Mouse (Mus musculus) small intestine, adult 2 months (tissue): ENCODE measurements around the gene Ankib1. TPM values are rescaled to one million over a fixed set of nuclear protein-coding genes. Genes with fewer than 3 reads are reported as not detected.
A peak's percentile ranks its signal among the peaks of the same experiment; 100 is the strongest.
"Not testable (repeated sequence)": the region's sequence is repeated elsewhere in the genome, so short reads cannot be mapped to it uniquely, and the experiment has no call there.

Experiments
- H3K27ac ChIP-seq: fragments of 200-500 bp; 2 replicates; pipeline ENCODE4 v1.5.1; 2012; ENCODE audit warnings: low read depth, low read length, control low read depth, inconsistent platforms; ENCODE audit not compliant: insufficient read depth
- H3K27me3 ChIP-seq: fragments of 200-500 bp; 2 replicates; pipeline ENCODE4 v1.6.1; 2012; ENCODE audit warnings: mild to moderate bottlenecking, moderate library complexity, low read length, inconsistent platforms; ENCODE audit not compliant: control insufficient read depth, insufficient read depth
- H3K36me3 ChIP-seq: fragments of 200-500 bp; 2 replicates; pipeline ENCODE4 v1.6.1; 2012; ENCODE audit warnings: mild to moderate bottlenecking, low read length, control low read depth, inconsistent platforms; ENCODE audit not compliant: control insufficient read depth, insufficient read depth
- H3K4me1 ChIP-seq: fragments of 200-500 bp; 2 replicates; pipeline ENCODE4 v1.6.1; 2012; ENCODE audit warnings: low read length, inconsistent platforms, mixed read lengths; ENCODE audit not compliant: control insufficient read depth, insufficient read depth, insufficient read length
- H3K4me3 ChIP-seq: fragments of 200-500 bp; 2 replicates; pipeline ENCODE4 v1.5.1; 2012; ENCODE audit warnings: low read depth, mild to moderate bottlenecking, control low read depth, inconsistent platforms, low read length, moderate library complexity
- CTCF ChIP-seq: fragments of 200-500 bp; IDR thresholded peaks from 2 replicates; pipeline ENCODE4 v1.5.1; 2012; ENCODE audit warnings: low read depth, mild to moderate bottlenecking, control low read depth, inconsistent platforms, low read length, moderate library complexity, mixed read lengths; ENCODE audit not compliant: insufficient replicate concordance, insufficient read length; ENCODE audit errors: extremely low read depth
- POLR2A ChIP-seq: fragments of 200-500 bp; IDR thresholded peaks from 2 replicates; pipeline ENCODE4 v1.6.1; 2012; ENCODE audit warnings: low read depth, mild to moderate bottlenecking, control low read depth, inconsistent platforms, low read length, moderate library complexity
- WGBS: fragments of 180-500 bp; shearing (Covaris S2); methylation state at CpG from one replicate; pipeline ENCODE4 v1.1.7; 2018; 5-methylcytosine and 5-hydroxymethylcytosine counted together
- polyA plus RNA-seq: library from polyadenylated mRNA; depleted of rRNA; stranded (reverse); fragments of >200 nt; gene quantifications from 2 replicates; pipeline ENCODE4 v1.2.3, GENCODE M21; 2012

The Ankib1 gene
- polyA plus RNA-seq, 1 experiment: 6.3 TPM

DNA sequence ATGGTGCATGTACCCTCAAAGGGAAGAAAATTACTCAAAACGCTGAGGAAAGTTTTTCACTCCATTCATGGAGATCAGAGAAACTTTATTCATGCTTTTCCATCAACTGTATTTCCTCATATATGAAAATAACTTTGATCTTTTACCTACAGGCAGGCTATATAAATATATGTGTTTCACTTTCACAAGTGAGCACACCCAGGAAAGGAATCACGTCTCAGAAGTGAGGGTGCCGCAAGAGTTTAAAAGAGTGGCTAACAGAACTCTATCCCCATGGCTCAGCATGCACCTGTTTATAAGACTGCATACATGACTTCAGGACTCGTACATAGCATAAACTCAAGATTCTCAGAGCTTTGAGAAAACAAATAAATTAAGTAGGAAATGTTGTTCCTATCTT is 1.8 kb downstream of the Ankib1 start:
- peak overlapping the region; percentile 29 for H3K27ac ChIP-seq
- no peak overlapping the region for H3K4me3 ChIP-seq
- 21% methylated on average over 4 of the region's 4 CpGs for WGBS
- H3K4me1 ChIP-seq: peaks cover 4% of the 10 kb centered on the region; the same call in 1 of the 2 replicates
- TF ChIP-seq CTCF (no peak), POLR2A (no peak)
- no peaks in the 10 kb centered on the region for H3K27me3 ChIP-seq
- no peaks in the 10 kb centered on the region for H3K36me3 ChIP-seq

DNA sequence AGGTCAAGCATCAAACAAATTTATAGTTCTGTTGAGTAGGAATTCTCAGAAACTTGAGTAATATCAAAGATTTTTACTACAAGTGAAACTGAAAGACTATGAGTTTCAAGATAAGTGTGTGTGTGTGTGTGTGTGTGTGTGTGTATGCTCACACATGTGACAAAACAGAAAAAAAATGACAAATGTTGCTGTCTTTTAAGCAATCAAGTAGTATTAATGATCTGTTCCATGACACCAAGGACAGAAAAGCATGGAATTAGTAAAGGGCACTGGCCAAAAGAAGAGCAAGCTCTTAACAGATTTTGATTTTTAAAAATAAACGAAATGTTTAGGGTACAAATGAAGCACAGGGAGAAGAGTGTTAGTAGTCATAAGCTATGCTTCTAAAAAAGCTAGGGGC is 2.7 kb downstream of the Ankib1 start:
- 65% methylated on average over 1 of the region's 1 CpGs for whole genome bisulfite sequencing
- Histone ChIP-seq H3K27ac (0 out of 2 replicates have a peak overlapping the region, but pooled peaks have one; percentile 46), H3K4me1 (peaks cover 4% of the 10 kb centered on the region; the same call in 1 of the 2 replicates), H3K36me3 (peaks cover 1% of the 10 kb centered on the region; the same call in 1 of the 2 replicates), H3K4me3 (no peak overlapping the region), H3K27me3 (no peaks in the 10 kb centered on the region)
- TF ChIP-seq CTCF (no peak), POLR2A (no peak)

DNA sequence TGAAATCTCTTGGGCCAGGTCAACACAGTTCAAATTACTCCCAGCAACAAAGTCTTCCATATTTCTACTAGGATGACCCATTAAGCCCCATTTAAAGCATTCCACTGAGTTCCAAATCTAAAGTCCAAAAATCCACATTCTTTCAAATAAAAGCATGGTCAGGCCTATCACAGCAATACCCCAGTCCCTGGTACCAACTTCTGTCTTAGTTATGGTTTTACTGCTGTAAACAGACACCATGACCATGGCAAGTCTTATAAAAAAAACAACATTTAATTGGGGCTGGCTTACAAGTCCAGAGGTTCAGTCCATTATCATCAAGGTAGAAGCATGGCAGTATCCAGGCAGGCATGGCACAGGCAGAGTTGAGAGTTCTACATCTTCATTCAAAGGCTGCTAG is 4.1 kb downstream of the Ankib1 start:
- not testable (repeated sequence) for H3K4me3 ChIP-seq, H3K36me3 ChIP-seq, H3K27me3 ChIP-seq, H3K27ac ChIP-seq, H3K4me1 ChIP-seq

DNA sequence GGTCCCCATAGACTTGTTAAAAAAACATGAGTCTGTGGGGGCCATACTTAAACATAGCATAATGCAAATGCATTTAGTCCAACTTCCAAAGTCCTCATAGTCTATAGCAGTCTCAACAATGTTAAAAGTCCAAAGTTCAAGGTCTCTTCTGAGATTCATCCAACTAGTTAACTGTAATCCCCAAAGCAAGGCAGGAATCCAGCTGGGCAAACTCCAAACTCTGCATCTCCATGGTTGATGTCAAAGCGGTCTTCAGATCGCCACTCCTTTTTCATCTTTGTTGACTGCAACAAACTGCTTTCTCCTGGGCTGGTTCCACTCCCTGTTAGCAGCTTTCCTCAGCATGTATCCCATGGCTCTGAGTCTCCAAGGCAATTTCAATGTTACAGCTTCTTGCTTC is 5.6 kb downstream of the Ankib1 start:
- H3K27ac ChIP-seq, H3K36me3 ChIP-seq, H3K4me1 ChIP-seq, H3K4me3 ChIP-seq, H3K27me3 ChIP-seq: not testable (repeated sequence)
- WGBS: 82% methylated on average over 2 of the region's 2 CpGs

DNA sequence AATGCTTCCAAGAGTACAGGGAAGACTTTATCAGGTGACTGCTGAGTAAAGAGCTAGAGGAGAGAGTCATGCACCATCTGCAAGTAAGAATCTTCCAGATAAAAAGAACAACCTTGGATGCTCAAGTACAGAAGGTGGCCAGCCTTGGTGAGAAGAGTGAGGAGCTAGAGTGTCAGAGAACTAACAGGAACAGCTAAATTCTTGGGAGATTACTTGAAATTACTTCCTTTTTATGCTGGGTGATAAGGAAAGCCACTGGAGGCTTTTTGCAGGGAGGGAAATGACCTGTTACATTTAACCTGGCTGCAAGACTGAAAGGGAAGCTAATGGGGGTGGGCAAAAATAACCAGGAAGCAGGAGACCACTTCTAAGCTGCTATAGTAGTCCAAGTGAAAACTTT is 11.7 kb downstream of the Ankib1 start:
- Histone ChIP-seq H3K4me3 (no peak overlapping the region), H3K27ac (no peak overlapping the region), H3K27me3 (no peaks in the 10 kb centered on the region), H3K4me1 (no peaks in the 10 kb centered on the region), H3K36me3 (peaks cover 1% of the 10 kb centered on the region)
- TF ChIP-seq POLR2A (no peak), CTCF (no peak)

DNA sequence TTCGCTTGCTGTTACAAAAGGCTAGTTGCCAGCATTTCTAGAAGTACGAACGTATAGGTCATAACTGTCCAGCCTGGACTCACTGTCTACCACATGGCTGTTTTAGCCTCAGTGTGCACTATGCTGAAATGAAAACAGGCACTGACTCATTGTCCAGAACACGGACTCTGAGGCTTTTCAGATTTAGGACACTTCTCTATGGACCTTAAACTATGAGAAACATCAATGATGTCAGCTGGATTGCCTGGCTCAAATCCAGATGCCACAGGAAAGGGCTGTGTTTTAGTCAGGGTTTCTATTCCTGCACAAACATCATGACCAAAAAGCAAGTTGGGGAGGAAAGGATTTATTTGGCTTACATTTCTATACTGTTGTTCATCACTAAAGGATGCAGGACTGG is 15.2 kb downstream of the Ankib1 start:
- no peaks in the 10 kb centered on the region; the same call in 1 of the 2 replicates for H3K36me3 ChIP-seq
- no peak overlapping the region for H3K27ac ChIP-seq
- WGBS: 63% methylated on average over 4 of the region's 4 CpGs
- no peaks in the 10 kb centered on the region for H3K4me1 ChIP-seq
- H3K27me3 ChIP-seq: no peaks in the 10 kb centered on the region
- no peak overlapping the region for H3K4me3 ChIP-seq
- TF ChIP-seq POLR2A (no peak), CTCF (no peak)

DNA sequence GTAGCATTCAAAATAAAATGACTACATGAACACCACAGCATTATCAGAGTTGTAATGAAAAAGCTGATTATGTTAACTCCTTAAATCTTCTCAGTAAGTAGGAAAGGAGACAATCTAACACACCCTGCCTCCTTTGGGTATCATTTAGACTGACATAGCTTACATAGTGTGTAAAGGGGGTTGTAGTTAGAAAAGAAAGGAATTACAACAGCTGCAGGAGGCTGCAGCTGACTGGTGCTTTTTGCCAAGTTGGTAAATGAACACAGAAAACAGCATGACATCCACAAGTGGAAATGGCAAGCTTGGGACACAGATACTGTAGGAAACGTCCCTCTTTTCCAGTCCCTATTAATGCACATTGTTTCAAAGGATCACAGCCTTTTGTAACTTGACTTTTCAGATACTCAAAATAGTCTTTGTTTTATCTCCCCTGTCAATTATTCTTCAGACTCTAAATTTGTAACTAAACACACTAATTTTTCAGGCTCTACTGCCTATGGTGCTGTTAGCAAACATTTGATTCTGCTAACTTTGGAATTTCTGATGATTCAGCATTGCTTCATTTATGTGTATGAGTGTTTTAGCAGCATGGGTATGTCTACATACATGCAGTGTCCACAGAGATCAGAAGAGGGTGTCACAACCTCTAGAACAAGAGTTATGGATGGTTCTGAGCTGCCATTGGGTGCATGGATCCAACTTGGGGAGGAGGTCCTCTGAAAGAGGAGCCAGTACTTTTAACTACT is 17.8 kb downstream of the Ankib1 start:
- Histone ChIP-seq H3K27ac (no peak overlapping the region), H3K4me1 (no peaks in the 10 kb centered on the region), H3K36me3 (no peaks in the 10 kb centered on the region), H3K27me3 (no peaks in the 10 kb centered on the region), H3K4me3 (no peak overlapping the region)
- no peak for TF ChIP-seq CTCF
- no peak for TF ChIP-seq POLR2A
- WGBS: 60% methylated on average over 1 of the region's 1 CpGs
